Mouse (Mus musculus) ovary, adult 18-20 months (tissue): ENCODE data around the gene Pold2.
"Not testable (repeated sequence)": the region's sequence is repeated elsewhere in the genome, so short reads cannot be mapped to it uniquely, and the experiment has no call there.

Experiments used
- DNase-seq: peaks from one replicate; pipeline ENCODE4 v3.0.0; 2022; ENCODE audit warnings: low spot score, mixed read lengths

The Pold2 gene

DNA sequence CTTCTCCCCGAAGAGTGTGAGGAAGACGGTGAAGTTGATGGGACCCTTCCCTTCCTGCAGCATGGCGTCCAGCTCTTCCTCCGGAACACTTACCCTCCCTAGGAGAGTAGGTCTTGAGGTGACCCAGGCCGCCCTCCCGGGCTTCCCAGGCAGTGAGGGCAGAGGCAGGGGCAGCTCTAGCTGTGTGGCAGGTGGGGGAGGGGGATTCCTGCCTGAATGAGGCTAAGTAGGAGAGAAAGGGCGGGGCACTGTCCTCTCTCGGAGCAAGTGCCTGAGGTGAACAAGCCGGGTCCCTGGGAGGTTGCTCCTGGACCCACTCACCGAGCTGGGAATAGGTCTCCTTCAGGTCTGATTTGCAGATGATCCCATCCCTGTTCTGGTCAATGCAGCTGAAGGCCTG lies 19.7 kb upstream of the Pold2 start:
- DNase-seq = no peak

DNA sequence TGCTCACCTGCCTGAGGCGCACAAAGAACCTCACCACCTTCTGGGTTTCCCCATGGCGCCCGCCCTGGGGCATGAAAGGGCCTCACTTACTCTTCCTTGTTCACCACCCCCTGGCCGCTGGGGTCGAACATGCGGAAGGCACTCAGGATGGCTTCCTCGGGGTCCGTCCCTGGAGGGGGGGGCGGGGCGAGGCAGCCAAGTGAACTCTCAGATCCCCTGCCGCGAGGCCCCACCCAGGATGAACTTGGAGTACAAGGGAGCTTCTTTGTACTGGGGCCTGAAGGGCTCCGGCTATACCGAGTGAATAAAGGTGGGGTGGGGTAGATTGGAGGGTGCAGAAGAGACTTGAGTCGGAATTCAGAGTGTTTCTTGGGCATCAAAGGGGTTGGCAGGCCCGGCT lies 19.1 kb upstream of the Pold2 start:
- DNase-seq = no peak

DNA sequence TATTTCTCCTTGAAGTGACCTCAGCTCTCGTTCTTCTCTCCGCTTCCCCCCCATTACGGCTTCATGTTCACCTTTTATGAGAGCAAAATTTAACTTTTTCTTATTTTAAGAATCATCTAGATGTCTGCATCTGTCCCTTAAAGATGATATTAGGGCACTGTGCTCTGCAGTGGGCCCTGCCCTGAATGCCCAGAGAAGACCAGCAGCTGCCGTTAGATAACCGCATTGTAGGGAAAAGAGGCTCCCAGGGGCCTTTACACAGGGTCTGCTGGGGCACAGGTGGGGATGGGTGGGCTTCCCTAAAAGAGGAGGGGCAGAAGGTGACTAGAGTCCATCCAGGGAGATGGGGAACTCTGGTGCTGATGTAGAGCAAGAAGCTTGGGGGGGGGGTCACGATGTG lies 15.7 kb upstream of the Pold2 start:
- no peak for DNase-seq

DNA sequence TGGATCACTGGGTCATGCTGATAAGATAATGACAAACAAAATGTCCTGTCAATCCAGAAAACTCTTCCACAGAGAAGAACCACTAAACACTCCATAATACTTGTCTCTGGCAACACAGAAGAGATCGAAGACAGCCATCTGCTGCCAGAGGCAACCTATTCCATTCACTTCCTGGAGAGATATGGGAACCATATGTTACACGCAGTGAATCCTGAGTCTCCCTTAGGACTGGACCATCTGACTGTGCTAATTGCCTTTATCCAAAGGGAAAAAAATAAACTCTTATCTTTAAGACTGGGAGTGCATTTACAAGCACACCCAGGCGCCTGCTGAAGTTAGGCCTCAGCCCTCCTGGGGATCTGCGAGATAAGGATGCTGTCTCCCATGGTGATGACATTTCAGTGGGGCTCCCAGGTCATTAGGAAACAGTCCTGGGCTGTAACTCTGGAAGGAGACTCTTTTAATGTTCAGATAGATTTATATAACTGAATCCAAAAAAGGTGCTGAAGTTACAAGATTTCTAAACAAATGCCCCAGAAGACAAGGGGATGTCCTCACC lies 14.8 kb upstream of the Pold2 start:
- DNase-seq = no peak

DNA sequence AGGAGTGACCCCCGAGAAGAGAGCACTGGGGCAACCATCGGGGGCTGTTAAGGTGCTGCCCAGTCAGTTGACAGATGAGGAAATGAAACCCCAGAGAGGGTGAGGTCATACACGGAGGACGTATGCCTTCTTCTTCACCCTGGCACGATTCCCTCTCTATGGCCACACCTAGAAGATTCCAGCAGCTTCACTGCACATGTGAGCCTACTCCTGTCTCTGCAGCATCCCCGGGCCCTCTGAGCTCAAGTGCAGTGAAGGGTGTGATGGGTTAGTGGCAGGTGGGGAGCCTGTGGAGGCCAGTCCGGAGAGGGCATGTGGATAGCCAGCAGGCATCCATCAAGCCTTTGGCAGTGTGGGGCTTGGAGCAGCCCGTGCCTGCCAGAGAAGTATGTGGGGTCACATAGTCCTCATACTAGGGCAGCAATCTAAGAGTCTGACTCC lies 14.1 kb upstream of the Pold2 start:
- DNase-seq = no peak

DNA sequence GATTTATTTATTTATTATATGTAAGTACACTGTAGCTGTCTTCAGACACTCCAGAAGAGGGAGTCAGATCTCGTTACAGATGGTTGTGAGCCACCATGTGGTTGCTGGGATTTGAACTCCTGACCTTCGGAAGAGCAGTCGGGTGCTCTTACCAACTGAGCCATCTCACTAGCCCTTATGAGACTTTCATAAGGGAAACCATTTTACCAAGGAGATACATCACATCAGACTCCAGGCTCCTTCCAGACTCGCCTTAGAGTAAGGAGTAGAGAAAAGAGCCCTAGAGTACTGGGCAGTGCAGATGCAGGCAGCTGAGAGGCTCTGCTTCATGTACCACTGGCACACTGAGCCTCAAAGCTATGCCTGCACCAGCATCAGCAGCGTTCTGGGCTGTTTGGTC lies 10.5 kb upstream of the Pold2 start:
- not testable (repeated sequence) for DNase-seq

DNA sequence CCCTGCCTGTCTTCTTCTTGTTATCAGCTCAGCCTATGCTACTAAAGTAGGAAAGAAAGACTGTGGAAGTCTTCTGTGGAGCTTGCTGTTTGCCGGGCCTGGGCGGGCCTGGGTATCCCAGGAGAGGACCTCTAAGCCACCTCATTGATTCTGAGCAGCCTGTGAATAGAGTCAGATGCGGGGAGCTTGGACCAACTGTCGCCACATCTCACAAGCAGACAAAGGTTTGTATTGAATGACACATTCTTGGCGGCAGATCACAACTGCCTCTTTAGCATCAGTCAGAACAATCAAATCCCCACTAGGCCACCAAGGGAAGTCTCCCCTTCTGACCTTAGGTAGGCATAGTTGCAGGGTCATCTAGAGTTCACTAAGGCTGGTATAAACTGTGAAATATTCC lies 9.2 kb upstream of the Pold2 start:
- no peak for DNase-seq

DNA sequence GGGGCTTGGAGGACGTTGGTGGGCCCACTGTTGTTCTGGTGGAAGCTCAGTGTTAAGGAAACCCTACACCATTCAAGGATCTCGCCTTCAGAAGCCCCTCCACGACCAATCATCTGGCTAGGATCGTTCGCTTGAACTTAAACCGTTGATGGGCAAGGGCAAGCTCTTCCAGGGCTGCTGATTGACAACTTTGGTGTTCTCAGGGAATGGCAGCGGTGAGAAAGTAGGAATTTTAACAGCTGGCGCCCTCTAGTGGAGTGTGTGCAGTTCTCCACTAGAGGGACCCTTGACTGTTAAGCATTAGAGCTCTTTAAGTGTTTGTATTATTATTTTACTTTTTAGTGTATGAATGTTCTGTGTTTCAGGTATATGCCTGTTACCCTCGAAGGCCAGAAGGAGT lies 8.1 kb upstream of the Pold2 start:
- no peak for DNase-seq

DNA sequence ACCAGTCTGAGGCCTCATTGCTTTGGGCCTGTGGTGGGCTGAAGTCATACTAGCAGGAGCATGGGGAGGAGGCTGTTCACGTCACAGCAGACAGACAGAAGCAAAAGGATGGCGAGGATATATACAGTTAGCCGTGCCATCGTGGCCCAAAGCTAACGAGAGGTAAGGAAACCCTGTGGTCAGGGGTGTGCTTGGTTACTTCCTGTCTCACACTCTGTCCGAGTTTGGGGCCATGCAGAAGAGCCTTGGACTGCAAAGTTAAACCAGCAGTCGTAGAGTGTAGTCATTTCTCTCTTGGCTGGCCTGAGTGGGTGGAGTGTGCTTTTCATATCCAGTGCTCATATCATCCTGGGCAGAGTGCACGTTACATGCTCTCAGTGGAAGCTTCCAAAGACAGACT lies 4.4 kb upstream of the Pold2 start:
- DNase-seq = no peak

DNA sequence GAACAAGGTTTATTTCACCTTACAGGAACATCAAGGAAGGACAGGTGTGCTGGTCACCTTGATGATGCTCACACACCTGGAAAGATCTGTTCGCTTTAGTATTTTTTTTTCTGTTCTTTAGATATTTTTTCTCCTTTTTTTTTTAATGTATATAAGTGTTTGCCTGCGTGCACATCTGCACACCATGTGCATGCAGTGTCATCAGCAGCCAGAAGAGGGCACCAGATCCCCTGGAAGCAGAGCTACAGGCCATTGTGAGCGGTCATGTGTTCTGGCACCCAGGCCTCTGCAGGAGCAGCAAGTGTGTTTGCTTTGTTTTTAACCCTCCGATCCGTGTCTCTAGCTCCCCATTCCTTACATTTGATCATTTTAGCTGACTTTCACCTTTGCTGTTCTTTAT lies 1.8 kb upstream of the Pold2 start:
- DNase-seq = no peak

DNA sequence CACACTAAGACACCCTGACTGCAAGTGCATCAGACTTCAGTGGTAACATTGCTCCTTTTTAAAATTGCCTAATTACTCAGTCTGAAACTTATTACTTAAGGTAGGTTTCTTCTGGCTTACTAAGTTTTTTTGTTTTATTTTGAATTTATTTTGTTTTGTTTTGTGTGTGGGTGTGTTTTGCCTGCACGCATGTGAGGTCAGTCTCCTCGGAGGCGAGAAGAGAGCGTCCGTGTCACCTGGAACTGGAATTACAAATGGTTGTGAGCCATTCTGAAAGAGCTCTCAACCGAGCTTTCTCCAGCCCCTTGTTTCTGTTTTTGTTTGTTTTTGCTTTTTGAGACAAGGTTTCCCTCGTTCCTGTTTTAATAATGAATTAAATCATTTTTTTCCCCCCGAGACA lies 569 bp upstream of the Pold2 start:
- no peak for DNase-seq

DNA sequence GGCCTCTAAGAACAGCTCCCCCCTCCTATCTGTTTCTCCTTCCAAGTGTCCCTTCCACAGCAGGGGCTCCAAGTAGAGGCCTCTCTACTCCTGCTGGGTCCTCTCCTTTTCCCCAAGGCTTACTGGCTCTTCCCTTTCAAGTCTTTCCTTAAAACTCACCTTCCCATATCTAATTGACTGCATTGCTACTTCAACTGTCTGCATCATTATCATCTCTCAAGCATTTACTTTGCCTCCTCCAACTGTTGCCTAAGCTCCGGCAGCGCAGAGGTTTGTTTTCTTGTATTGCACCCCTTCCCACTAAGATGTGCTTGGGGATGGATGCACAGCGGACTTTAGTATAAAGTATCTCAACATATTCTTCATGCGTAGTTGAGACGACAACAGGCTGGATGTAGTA lies 671 bp downstream of the Pold2 start:
- no peak for DNase-seq

DNA sequence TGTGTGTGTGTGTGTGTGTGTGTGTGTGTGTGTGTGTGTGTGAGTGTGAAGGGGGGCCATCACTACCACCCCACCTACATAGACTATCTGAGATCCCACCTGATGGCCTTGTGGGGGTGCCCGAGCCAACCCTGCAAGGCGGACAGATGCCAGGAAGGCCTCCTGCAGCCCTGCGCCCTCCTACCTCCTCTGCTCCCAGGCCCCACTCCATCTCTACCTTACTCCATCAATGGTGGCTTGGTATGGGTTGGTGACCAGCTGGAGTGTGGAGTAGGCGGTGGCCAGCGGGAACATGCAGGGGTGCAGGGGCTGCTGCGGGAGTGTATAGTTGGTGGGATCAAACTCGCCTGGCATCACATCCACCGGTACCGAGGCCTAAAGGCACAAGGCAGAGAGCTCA lies 4.9 kb downstream of the Pold2 start:
- no peak for DNase-seq

DNA sequence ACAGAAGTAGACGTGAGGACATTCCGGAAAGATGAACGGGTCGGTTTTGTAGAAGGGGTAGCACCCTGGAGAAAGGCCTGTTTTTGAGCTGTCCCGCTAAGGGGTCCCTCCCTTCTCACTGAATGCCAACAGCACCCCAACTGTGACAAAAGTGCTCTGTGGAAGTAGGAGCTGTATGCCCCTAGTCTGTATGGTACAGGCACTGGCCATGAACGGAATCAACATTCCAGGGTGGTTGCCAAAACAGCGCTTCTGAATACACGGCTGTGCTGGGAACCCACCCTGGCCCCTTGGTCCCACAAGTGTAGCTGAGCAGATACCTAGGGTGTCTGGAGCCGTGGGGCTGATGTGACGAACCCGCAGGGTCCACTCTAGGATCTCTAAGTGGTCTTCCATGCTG lies 5.4 kb downstream of the Pold2 start:
- DNase-seq = no peak

DNA sequence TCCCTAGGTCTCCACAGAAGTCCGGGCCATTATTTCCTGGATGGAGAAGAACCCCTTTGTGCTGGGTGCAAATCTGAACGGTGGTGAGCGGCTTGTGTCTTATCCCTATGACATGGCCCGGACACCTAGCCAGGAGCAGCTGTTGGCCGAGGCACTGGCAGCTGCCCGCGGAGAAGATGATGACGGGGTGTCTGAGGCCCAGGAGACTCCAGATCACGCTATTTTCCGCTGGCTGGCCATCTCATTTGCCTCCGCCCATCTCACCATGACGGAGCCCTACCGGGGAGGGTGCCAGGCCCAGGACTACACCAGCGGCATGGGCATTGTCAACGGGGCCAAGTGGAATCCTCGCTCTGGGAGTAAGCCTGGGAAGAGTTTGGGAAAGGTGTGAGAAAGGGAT lies 8.0 kb downstream of the Pold2 start:
- DNase-seq = no peak

DNA sequence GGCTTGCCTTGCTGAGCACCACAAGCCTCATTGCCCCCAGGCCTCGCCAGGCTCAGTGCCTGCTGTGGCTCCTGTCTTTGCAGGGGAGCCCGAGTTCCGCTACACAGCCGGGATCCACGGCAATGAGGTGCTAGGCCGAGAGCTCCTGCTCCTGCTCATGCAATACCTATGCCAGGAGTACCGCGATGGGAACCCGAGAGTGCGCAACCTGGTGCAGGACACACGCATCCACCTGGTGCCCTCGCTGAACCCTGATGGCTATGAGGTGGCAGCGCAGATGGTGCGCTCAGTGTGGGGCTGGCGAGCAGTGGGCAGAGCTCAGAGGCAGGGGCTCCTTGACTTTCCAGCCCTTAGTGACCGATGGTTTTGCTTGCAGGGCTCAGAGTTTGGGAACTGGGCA lies 8.8 kb downstream of the Pold2 start:
- DNase-seq = no peak

DNA sequence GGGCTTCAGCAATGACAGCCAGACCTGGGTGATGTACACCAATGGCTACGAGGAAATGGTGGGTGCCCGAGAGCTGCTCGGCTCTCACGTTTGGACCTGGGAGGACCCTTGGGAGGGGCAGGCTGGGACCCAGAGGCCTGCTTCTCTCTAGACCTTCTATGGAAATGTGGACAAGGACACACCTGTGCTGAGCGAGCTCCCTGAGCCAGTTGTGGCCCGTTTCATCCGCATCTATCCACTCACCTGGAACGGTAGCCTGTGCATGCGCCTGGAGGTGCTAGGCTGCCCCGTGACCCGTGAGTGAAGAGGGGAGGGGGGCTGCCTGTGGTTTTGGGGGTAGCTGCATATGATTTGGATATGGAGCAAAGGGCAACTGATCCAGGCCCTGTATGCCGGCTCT lies 9.8 kb downstream of the Pold2 start:
- no peak for DNase-seq

DNA sequence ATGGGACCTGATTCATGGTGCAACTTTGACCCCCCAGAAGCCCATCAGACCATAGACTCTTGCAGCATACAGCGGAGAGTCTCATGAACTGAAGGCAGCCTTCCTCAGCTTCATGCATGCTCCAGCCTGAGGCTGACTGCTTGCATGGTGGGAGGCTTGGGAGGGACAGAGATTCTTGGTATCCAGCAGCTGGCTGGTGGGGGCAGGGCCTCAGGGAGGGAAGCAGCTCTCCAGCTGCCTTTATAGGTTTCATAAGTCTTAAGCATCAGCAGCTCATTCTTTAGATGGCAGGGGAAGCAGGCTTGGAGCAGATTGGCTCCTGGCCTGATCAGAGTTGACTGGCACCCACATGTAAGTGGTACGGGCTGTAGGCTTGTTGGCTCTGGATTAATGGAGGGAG lies 10.9 kb downstream of the Pold2 start:
- DNase-seq = no peak

DNA sequence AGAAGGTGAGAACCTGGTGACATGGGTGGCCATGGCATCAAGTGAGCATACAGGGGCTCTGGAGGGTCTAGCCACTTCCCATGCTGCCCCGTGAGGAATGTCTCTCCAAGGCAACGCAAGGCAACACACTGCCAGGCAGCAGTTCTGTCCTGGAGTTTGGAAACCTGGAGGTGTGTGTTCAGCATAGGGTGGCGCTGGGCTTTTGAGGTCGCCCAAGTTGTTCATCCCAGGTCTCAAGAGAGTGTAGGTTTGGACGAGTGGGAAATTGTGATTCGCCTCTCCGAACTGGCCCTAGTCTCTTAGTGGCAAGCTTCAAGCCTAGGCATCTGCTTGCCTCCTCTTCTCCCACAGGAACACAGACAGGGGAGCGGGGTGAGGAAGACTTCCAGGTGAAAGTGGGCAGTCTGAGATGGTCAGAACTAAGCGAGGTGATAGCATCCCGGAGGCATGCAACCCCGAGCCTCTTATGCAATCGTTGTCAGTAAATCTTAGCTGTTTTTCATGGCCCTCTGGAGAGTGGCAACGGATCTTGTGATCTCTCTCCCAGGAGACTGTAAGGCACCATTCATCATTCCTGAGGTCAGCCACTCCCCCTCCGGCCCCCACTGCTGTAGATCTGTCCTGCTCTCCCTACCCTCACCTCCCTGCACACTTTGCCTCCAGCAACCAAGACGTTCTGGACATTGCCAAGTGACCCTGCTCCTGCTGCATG lies 15.5 kb downstream of the Pold2 start:
- DNase-seq = peak; percentile 73

DNA sequence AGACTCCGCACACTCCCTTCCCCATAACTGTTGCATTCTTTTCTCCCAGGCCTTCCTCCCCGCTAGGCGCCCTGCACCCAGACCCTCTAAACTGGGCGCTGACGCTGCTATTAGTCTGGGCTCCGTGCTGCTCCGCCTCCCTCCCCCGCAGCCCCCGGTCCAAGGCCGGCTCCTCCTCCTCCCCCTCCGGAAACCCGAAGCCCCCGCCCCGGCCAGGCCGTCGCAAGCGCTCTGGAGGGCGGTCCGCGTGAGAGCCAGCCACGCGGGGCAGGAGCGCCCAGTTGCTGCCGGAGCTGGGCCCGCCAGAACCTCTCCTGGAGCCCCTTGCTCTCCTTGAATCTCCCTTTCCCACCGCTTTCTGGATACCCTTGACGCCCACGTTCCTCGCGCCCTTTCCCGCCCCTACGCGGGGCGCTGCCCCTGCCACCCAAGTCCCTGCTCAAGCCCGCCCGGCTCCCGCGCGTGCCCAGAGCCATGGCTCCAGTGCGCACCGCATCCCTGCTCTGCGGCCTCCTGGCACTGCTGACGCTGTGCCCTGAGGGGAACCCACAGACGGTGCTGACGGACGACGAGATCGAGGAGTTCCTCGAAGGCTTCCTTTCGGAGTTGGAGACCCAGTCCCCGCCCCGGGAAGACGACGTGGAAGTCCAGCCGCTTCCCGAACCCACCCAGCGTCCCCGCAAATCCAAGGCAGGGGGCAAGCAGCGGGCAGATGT lies 16.3 kb downstream of the Pold2 start, which contains the start of gene Aebp1:
Gene Aebp1 (plus strand): TSS at position 270 of the 716 bp plus-strand sequence.
- peak; percentile 84 for DNase-seq

DNA sequence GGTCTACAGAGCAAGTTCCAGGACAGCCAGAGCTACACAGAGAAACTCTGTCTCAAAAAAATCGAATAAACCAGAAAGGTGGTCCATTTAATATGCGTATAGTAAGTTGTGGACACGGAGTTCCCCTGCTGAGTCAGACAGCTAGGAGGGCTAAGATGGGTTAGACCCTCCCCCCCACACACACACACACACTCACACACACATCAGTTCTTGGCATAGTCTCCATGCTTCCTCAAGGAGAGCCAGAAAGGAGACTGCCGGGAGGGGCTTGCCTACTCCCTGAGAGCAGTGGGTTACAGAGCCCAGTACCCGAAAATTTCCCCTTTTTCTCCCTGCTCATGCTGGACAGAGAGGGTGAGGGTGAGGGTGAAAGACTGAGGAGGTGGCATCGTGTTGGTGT lies 17.5 kb downstream of the Pold2 start:
- DNase-seq = no peak

DNA sequence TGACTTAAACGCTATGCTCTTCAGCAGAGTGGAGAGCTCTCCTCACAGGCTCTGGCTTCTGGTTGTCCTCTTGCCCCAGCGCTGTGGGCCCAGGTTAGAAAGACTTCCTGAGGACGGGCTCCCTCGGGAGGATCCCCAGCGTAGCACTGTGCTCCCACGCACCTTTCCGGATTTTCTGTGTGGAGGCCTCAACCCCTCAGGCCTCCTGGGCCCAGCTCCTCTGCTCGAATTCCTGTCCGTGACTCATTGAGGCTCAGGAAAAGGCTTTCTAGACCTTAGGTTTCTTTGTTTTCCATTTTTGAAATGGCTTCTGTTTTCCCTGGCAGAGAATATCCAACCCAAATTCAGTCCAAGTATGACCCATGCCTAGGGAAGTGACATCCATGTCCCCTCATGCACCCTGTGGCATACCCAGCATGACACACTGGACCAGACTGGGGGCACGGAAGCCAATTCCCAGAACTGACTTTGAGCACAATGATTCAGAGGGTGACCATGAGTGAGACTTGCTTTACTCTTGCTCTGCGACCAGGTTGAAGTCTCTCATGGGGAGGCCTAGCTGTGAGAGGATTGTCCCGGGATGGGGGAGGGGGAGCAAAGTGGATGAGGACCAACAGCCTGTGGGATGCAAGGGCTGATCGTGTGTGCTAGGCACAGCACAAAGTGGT lies 18.1 kb downstream of the Pold2 start:
- no peak for DNase-seq

DNA sequence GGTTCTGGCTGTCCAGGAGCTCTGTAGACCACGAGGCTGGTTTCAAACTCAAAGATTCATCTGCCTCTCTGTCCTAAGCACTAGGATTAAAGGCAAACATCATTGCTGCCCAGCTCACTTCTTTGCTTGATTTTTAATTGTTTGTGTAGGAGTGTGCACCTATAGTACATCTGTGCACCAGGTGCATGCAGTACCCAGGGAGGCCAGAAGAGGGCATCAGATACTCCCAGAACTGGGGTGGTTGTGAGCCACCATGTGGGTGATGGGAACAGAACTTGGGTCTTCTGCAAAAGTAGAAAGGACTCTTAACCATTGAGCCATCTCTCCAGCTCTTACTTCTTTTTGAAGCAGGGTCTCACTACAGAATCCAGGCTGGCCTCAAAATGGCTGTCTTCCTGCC lies 19.4 kb downstream of the Pold2 start:
- DNase-seq = no peak
